Mouse (Mus musculus): ENCODE data around the gene Pard3. TPM values are rescaled to one million over a fixed set of nuclear protein-coding genes. Genes with fewer than 3 reads are reported as not detected.

Gene Pard3
- polyA plus RNA-seq, 1 experiment = 35.1 TPM

- TF ChIP-seq CTCF (IDR thresholded peaks at IDR 0.05; ENCODE audit: borderline replicate concordance, extremely low read depth, insufficient read depth, insufficient read length) = no peak
- TF ChIP-seq POLR2A (IDR thresholded peaks at IDR 0.05; ENCODE audit: borderline replicate concordance, extremely low read depth, insufficient read depth, insufficient read length, poor library complexity, severe bottlenecking) = no peak
- DNase-seq (ENCODE audit: low read depth) = peak; percentile 66
Observed at GRCm38 (mm10) chr8:127064361-127065112, 844 bp downstream of the Pard3 start.

- DNase-seq (ENCODE audit: low read depth) = no peak
- TF ChIP-seq CTCF (IDR thresholded peaks at IDR 0.05; ENCODE audit: borderline replicate concordance, extremely low read depth, insufficient read depth, insufficient read length) (no peak), POLR2A (IDR thresholded peaks at IDR 0.05; ENCODE audit: borderline replicate concordance, extremely low read depth, insufficient read depth, insufficient read length, poor library complexity, severe bottlenecking) (no peak)
Observed at GRCm38 (mm10) chr8:127065113-127065473, 1.4 kb downstream of the Pard3 start.

GRCm38 (mm10) chr8:127065791-127066190 is 2.1 kb downstream of the Pard3 start:
- TF ChIP-seq CTCF (IDR thresholded peaks at IDR 0.05; ENCODE audit: borderline replicate concordance, extremely low read depth, insufficient read depth, insufficient read length) (no peak), POLR2A (IDR thresholded peaks at IDR 0.05; ENCODE audit: borderline replicate concordance, extremely low read depth, insufficient read depth, insufficient read length, poor library complexity, severe bottlenecking) (no peak)
- no peak for DNase-seq (ENCODE audit: low read depth)

- no peak for DNase-seq (ENCODE audit: low read depth)
- TF ChIP-seq CTCF (IDR thresholded peaks at IDR 0.05; ENCODE audit: borderline replicate concordance, extremely low read depth, insufficient read depth, insufficient read length) (no peak), POLR2A (IDR thresholded peaks at IDR 0.05; ENCODE audit: borderline replicate concordance, extremely low read depth, insufficient read depth, insufficient read length, poor library complexity, severe bottlenecking) (no peak)
Observed at GRCm38 (mm10) chr8:127066501-127066900, 2.8 kb downstream of the Pard3 start.

- TF ChIP-seq POLR2A (IDR thresholded peaks at IDR 0.05; ENCODE audit: borderline replicate concordance, extremely low read depth, insufficient read depth, insufficient read length, poor library complexity, severe bottlenecking) (no peak), CTCF (IDR thresholded peaks at IDR 0.05; ENCODE audit: borderline replicate concordance, extremely low read depth, insufficient read depth, insufficient read length) (no peak)
- no peak for DNase-seq (ENCODE audit: low read depth)
Observed at GRCm38 (mm10) chr8:127068719-127069118, 5.0 kb downstream of the Pard3 start.

GRCm38 (mm10) chr8:127070225-127070624 is 6.5 kb downstream of the Pard3 start:
- peak; percentile 87 for DNase-seq (ENCODE audit: low read depth)
- TF ChIP-seq CTCF (IDR thresholded peaks at IDR 0.05; ENCODE audit: borderline replicate concordance, extremely low read depth, insufficient read depth, insufficient read length) (no peak), POLR2A (IDR thresholded peaks at IDR 0.05; ENCODE audit: borderline replicate concordance, extremely low read depth, insufficient read depth, insufficient read length, poor library complexity, severe bottlenecking) (no peak)

- TF ChIP-seq POLR2A (IDR thresholded peaks at IDR 0.05; ENCODE audit: borderline replicate concordance, extremely low read depth, insufficient read depth, insufficient read length, poor library complexity, severe bottlenecking) (no peak), CTCF (IDR thresholded peaks at IDR 0.05; ENCODE audit: borderline replicate concordance, extremely low read depth, insufficient read depth, insufficient read length) (no peak)
- DNase-seq (ENCODE audit: low read depth) = no peak
Observed at GRCm38 (mm10) chr8:127073052-127073618, 9.4 kb downstream of the Pard3 start.

GRCm38 (mm10) chr8:127076511-127076910 is 12.8 kb downstream of the Pard3 start:
- DNase-seq (ENCODE audit: low read depth) = no peak
- no peak for TF ChIP-seq POLR2A (IDR thresholded peaks at IDR 0.05; ENCODE audit: borderline replicate concordance, extremely low read depth, insufficient read depth, insufficient read length, poor library complexity, severe bottlenecking)
- TF ChIP-seq CTCF (IDR thresholded peaks at IDR 0.05; ENCODE audit: borderline replicate concordance, extremely low read depth, insufficient read depth, insufficient read length) = no peak

GRCm38 (mm10) chr8:127079244-127079805 is 15.6 kb downstream of the Pard3 start:
- DNase-seq (ENCODE audit: low read depth) = peak; percentile 47

GRCm38 (mm10) chr8:127081297-127081696 is 17.6 kb downstream of the Pard3 start:
- no peak for TF ChIP-seq CTCF (IDR thresholded peaks at IDR 0.05; ENCODE audit: borderline replicate concordance, extremely low read depth, insufficient read depth, insufficient read length)
- no peak for TF ChIP-seq POLR2A (IDR thresholded peaks at IDR 0.05; ENCODE audit: borderline replicate concordance, extremely low read depth, insufficient read depth, insufficient read length, poor library complexity, severe bottlenecking)
- no peak for DNase-seq (ENCODE audit: low read depth)

More at GRCm38 (mm10) chr8:127079244-127079805, 15.6 kb downstream of the Pard3 start:
- TF ChIP-seq POLR2A (IDR thresholded peaks at IDR 0.05; ENCODE audit: borderline replicate concordance, extremely low read depth, insufficient read depth, insufficient read length, poor library complexity, severe bottlenecking) (no peak), CTCF (IDR thresholded peaks at IDR 0.05; ENCODE audit: borderline replicate concordance, extremely low read depth, insufficient read depth, insufficient read length) (no peak)

- peak; percentile 71 for DNase-seq (ENCODE audit: low read depth)
- TF ChIP-seq POLR2A (IDR thresholded peaks at IDR 0.05; ENCODE audit: borderline replicate concordance, extremely low read depth, insufficient read depth, insufficient read length, poor library complexity, severe bottlenecking) (no peak), CTCF (IDR thresholded peaks at IDR 0.05; ENCODE audit: borderline replicate concordance, extremely low read depth, insufficient read depth, insufficient read length) (no peak)
Observed at GRCm38 (mm10) chr8:127082486-127082885, 18.8 kb downstream of the Pard3 start.
